Mouse (Mus musculus) liver, embryonic 16.5 days (tissue): ENCODE measurements around the gene Prune2. TPM values are rescaled to one million over a fixed set of nuclear protein-coding genes. Genes with fewer than 3 reads are reported as not detected.

Source experiments
- ATAC-seq: fragments of 200-750 bp; cut with Nextera tagmentation; 2 replicates; pipeline ENCODE4 v1.8.0; 2017; ENCODE audit warnings: low read depth, mild to moderate bottlenecking, moderate number of reproducible peaks, moderate library complexity
- H3K27ac ChIP-seq: fragments of 300-500 bp; sonication (generic); 2 replicates; pipeline ENCODE4 v1.5.1; 2014; ENCODE audit warnings: mild to moderate bottlenecking, low read length
- H3K27me3 ChIP-seq: fragments of 300-500 bp; sonication (generic); 2 replicates; pipeline ENCODE4 v1.6.1; 2014; ENCODE audit warnings: low read depth, low read length, mixed read lengths; ENCODE audit not compliant: control insufficient read depth, insufficient read depth
- H3K36me3 ChIP-seq: fragments of 300-500 bp; sonication (generic); 2 replicates; pipeline ENCODE4 v1.6.1; 2014; ENCODE audit warnings: mild to moderate bottlenecking; ENCODE audit not compliant: control insufficient read depth, insufficient read depth
- H3K4me1 ChIP-seq: fragments of 300-500 bp; sonication (generic); 2 replicates; pipeline ENCODE4 v1.6.1; 2014; ENCODE audit warnings: low read depth, low read length, mixed read lengths; ENCODE audit not compliant: control insufficient read depth
- H3K4me2 ChIP-seq: fragments of 300-500 bp; sonication (generic); 2 replicates; pipeline ENCODE4 v1.6.1; 2014; ENCODE audit warnings: low read depth, low read length, mixed read lengths
- H3K4me3 ChIP-seq: fragments of 300-500 bp; sonication (generic); 2 replicates; pipeline ENCODE4 v1.5.1; 2014; ENCODE audit warnings: low read depth, mild to moderate bottlenecking, low read length
- H3K9ac ChIP-seq: fragments of 300-500 bp; sonication (generic); 2 replicates; pipeline ENCODE4 v1.6.1; 2014; ENCODE audit warnings: low read depth, low read length
- H3K9me3 ChIP-seq: fragments of 300-500 bp; sonication (generic); replicated peaks from 2 replicates; pipeline ENCODE4 v1.6.1; 2016; ENCODE audit warnings: low read length; ENCODE audit not compliant: control insufficient read depth
- WGBS: fragments of 180-500 bp; shearing (Covaris S2); extraction: QIAGEN DNeasy Blood & Tissue Kit; methylation state at CpG from one replicate; pipeline ENCODE4 v1.1.7; 2014; ENCODE audit not compliant: insufficient replicate concordance; 5-methylcytosine and 5-hydroxymethylcytosine counted together
- polyA plus RNA-seq: library from polyadenylated mRNA; unstranded; fragments of >200 nt; fragmentation: Nextera tagmentation; extraction: Ambion mirVana; gene quantifications from 2 replicates; pipeline ENCODE4 v1.2.1, GENCODE M21; 2015

Gene Prune2
- polyA plus RNA-seq, 1 experiment from 2014 or later = 0.45 TPM

DNA sequence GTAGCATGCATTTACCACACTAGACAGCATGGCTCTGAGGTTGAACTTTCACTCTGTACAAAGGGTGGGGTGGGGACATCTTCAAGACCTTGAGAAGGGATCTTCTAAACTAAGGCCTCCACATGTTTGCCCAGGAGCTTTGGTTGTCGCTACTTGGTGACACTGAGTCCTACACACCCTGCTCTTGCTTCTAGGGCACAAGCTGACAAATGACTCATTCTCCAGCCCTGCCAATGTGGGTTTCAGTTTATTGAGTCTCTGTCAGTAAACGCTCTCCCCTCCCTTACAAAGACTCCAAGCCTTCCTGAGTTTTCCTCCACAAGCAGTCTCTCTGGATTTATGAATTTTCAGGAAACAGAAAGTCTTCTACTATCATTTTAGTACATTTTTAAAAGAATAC, 307.3 kb downstream of the Prune2 start:
- Histone ChIP-seq H3K9me3 (no peaks in the 10 kb centered on the region), H3K4me1 (peaks cover 3% of the 10 kb centered on the region; the same call in 1 of the 2 replicates), H3K4me2 (no peak overlapping the region), H3K27ac (no peak overlapping the region), H3K36me3 (no peaks in the 10 kb centered on the region), H3K9ac (no peak overlapping the region), H3K4me3 (no peak overlapping the region), H3K27me3 (no peaks in the 10 kb centered on the region)
- WGBS = 76% methylated on average over 2 of the region's 2 CpGs
- ATAC-seq = no peak

- WGBS = 57% methylated on average over 13 of the region's 13 CpGs
- peak; percentile 67; the same call in 1 of the 2 replicates for ATAC-seq
- Histone ChIP-seq H3K36me3 (no peaks in the 10 kb centered on the region), H3K27ac (no peak overlapping the region), H3K4me1 (peaks cover 3% of the 10 kb centered on the region; the same call in 1 of the 2 replicates), H3K9me3 (no peaks in the 10 kb centered on the region), H3K4me3 (no peak overlapping the region), H3K4me2 (no peak overlapping the region), H3K27me3 (no peaks in the 10 kb centered on the region), H3K9ac (no peak overlapping the region)
These were observed 307.9 kb downstream of the Prune2 start for GRCm38 (mm10) chr19:17263679-17264370.

- no peak for ATAC-seq
- H3K27me3 ChIP-seq = no peaks in the 10 kb centered on the region
- H3K36me3 ChIP-seq = no peaks in the 10 kb centered on the region
- WGBS = 63% methylated on average over 9 of the region's 9 CpGs
- H3K4me1 ChIP-seq = peaks cover 3% of the 10 kb centered on the region; the same call in 1 of the 2 replicates
- H3K4me2 ChIP-seq = no peak overlapping the region
- no peak overlapping the region for H3K9ac ChIP-seq
- H3K9me3 ChIP-seq = no peaks in the 10 kb centered on the region
- H3K4me3 ChIP-seq = no peak overlapping the region
- H3K27ac ChIP-seq = no peak overlapping the region
These were observed 308.7 kb downstream of the Prune2 start for GRCm38 (mm10) chr19:17264481-17265196.

GRCm38 (mm10) chr19:17268669-17269068, 312.8 kb downstream of the Prune2 start:
- Histone ChIP-seq H3K4me3 (no peak overlapping the region), H3K9ac (no peak overlapping the region), H3K27ac (no peak overlapping the region), H3K4me2 (no peak overlapping the region), H3K27me3 (no peaks in the 10 kb centered on the region), H3K9me3 (no peaks in the 10 kb centered on the region), H3K36me3 (no peaks in the 10 kb centered on the region), H3K4me1 (peaks cover 1% of the 10 kb centered on the region; the same call in 1 of the 2 replicates)
- WGBS = 56% methylated on average over 4 of the region's 4 CpGs
- no peak for ATAC-seq

- ATAC-seq = no peak
- H3K36me3 ChIP-seq = no peaks in the 10 kb centered on the region
- no peak overlapping the region for H3K9ac ChIP-seq
- H3K4me1 ChIP-seq = no peaks in the 10 kb centered on the region
- H3K4me2 ChIP-seq = no peak overlapping the region
- no peak overlapping the region for H3K27ac ChIP-seq
- H3K4me3 ChIP-seq = no peak overlapping the region
- H3K27me3 ChIP-seq = no peaks in the 10 kb centered on the region
- H3K9me3 ChIP-seq = no peaks in the 10 kb centered on the region
- WGBS = 62% methylated on average over 3 of the region's 3 CpGs
These were observed 315.3 kb downstream of the Prune2 start for GRCm38 (mm10) chr19:17271179-17271622.

DNA sequence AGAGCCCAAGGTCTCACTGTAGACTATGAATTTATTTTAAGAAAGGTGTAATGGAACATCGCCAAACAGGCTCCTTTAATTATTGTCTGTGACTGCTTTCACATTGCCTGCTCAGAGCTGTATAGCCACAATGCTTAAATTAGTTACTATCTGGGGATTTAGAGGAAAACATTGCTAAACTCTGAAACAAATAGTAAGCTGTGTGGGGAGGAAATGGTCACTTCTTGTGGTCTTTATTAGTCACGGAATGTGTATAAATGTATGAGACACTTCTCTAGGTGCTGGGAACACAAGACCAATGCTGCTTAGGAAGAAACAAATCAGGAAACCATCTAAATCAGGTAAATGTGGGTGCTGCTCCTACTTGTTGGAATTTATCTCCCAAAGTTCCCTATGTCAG, 317.1 kb downstream of the Prune2 start:
- ATAC-seq = no peak
- Histone ChIP-seq H3K36me3 (no peaks in the 10 kb centered on the region), H3K27me3 (no peaks in the 10 kb centered on the region), H3K4me2 (no peak overlapping the region), H3K4me1 (no peaks in the 10 kb centered on the region), H3K4me3 (no peak overlapping the region), H3K9ac (no peak overlapping the region), H3K9me3 (no peaks in the 10 kb centered on the region), H3K27ac (no peak overlapping the region)
- WGBS = 55% methylated on average over 2 of the region's 2 CpGs

Other genes starting within 250 kb of the Prune2 start
- 5.6 and 5.8 TPM in 2 replicates for gene Vps13a, start 175.2 kb upstream of the Prune2 start, polyA plus RNA-seq
- gene Foxb2, start 82.3 kb upstream of the Prune2 start, polyA plus RNA-seq = not detected in 2 replicates